Mouse (Mus musculus): ENCODE data around the gene Tmigd3. TPM values are rescaled to one million over a fixed set of nuclear protein-coding genes. Genes with fewer than 3 reads are reported as not detected.

The Tmigd3 gene
- total and polyA plus RNA-seq, 2 experiments from 2014 or later: 0.33 TPM; not detected in 1

DNA sequence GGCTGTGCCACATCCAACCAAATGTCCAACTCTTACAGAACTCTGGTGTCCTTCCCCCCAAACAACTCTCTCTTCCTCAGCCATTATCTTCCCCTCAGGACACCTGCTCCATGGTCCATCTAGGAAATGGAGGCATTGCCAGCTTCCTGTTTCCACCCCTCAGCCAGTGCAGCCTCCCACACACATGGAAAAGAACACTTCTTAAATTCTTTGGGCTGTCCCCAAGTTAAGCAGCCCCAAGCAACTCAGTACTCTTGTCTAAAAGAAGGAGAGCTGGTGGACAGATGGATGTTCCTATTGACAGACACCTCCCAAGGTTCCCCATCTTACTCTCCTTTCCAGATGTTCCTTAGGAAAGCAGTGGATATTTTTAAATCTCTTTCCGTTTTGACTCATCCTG is 6.6 kb upstream of the Tmigd3 start:
- Histone ChIP-seq H3K4me3 (ENCODE audit: low read depth, low read length) (no peak overlapping the region), H3K27me3 (ENCODE audit: control insufficient read depth, insufficient read depth, low read length) (no peaks in the 10 kb centered on the region), H3K9me3 (replicated peaks; ENCODE audit: control insufficient read depth, low read length) (no peaks in the 10 kb centered on the region), H3K27ac (ENCODE audit: low read depth) (no peak overlapping the region), H3K4me2 (ENCODE audit: low read depth, low read length) (no peak overlapping the region), H3K36me3 (replicated peaks; ENCODE audit: control insufficient read depth, insufficient read depth, low read length) (no peaks in the 10 kb centered on the region), H3K4me1 (ENCODE audit: control insufficient read depth, insufficient read depth) (peaks cover 14% of the 10 kb centered on the region; the same call in 1 of the 2 replicates), H3K9ac (replicated peaks; ENCODE audit: low read depth, low read length) (no peak overlapping the region)
- TF ChIP-seq CTCF (IDR thresholded peaks at IDR 0.05; ENCODE audit: low read depth) (no peak), EP300 (IDR thresholded peaks at IDR 0.05; ENCODE audit: low read depth) (no peak)
- ATAC-seq (ENCODE audit: insufficient read depth, low read depth) (no peak), DNase-seq (ENCODE audit: low spot score) (no peak)
- 57% methylated on average over 1 of the region's 1 CpGs for WGBS

DNA sequence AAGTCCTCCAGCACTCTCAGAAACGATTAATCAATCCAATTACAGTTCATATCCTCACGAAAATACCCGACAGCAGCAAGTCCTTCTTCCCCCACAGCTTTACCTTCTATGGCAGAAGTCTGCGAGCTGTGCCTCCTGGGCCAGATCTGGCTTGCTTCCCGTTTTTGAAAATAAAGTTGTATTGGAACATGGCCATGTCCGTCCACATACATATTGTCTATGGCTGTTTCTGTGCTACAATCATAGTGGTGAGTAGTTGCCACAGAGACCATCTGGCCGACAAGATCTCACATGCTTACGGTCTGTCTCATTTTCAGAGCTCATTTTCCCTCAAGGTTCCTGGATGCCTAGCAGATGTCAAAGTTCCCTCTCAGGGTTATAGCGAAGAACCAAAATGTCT is 5.6 kb upstream of the Tmigd3 start:
- H3K9ac ChIP-seq (replicated peaks; ENCODE audit: low read depth, low read length): no peak overlapping the region
- whole genome bisulfite sequencing: 49% methylated on average over 9 of the region's 9 CpGs
- no peaks in the 10 kb centered on the region for H3K9me3 ChIP-seq (replicated peaks; ENCODE audit: control insufficient read depth, low read length)
- no peak overlapping the region for H3K4me2 ChIP-seq (ENCODE audit: low read depth, low read length)
- no peak overlapping the region for H3K27ac ChIP-seq (ENCODE audit: low read depth)
- DNase-seq (ENCODE audit: low spot score) (no peak), ATAC-seq (ENCODE audit: insufficient read depth, low read depth) (no peak)
- peaks cover 14% of the 10 kb centered on the region; the same call in 1 of the 2 replicates for H3K4me1 ChIP-seq (ENCODE audit: control insufficient read depth, insufficient read depth)
- TF ChIP-seq CTCF (IDR thresholded peaks at IDR 0.05; ENCODE audit: low read depth) (no peak), EP300 (IDR thresholded peaks at IDR 0.05; ENCODE audit: low read depth) (no peak)
- H3K27me3 ChIP-seq (ENCODE audit: control insufficient read depth, insufficient read depth, low read length): no peaks in the 10 kb centered on the region
- H3K36me3 ChIP-seq (replicated peaks; ENCODE audit: control insufficient read depth, insufficient read depth, low read length): no peaks in the 10 kb centered on the region
- no peak overlapping the region for H3K4me3 ChIP-seq (ENCODE audit: low read depth, low read length)

DNA sequence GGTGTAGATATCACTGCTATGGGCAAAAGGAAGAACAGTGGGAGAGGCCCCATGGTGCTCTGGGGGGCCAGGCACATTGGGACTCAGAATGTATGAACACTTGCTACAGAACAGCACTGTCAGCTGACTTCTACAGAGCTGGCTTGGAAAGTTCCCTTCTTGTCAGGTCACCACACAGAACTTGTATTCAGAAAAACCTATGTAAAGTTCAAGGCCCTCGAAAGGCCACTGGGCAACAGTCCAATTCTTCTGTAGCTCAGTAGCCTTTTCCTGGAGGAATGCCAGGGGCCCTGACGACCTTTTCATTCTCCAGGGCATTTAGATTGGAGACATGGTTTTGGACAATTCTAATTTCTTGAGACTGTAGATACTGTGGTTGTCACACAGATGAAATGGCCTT is 2.6 kb upstream of the Tmigd3 start:
- WGBS: 9% methylated on average over 2 of the region's 2 CpGs
- no peak for DNase-seq (ENCODE audit: low spot score)
- no peak for ATAC-seq (ENCODE audit: insufficient read depth, low read depth)
- Histone ChIP-seq H3K36me3 (replicated peaks; ENCODE audit: control insufficient read depth, insufficient read depth, low read length) (no peaks in the 10 kb centered on the region), H3K4me2 (ENCODE audit: low read depth, low read length) (no peak overlapping the region), H3K4me1 (ENCODE audit: control insufficient read depth, insufficient read depth) (peaks cover 24% of the 10 kb centered on the region; the same call in 1 of the 2 replicates), H3K27ac (ENCODE audit: low read depth) (no peak overlapping the region), H3K9ac (replicated peaks; ENCODE audit: low read depth, low read length) (no peak overlapping the region), H3K4me3 (ENCODE audit: low read depth, low read length) (no peak overlapping the region), H3K9me3 (replicated peaks; ENCODE audit: control insufficient read depth, low read length) (no peaks in the 10 kb centered on the region), H3K27me3 (ENCODE audit: control insufficient read depth, insufficient read depth, low read length) (no peaks in the 10 kb centered on the region)
- TF ChIP-seq CTCF (IDR thresholded peaks at IDR 0.05; ENCODE audit: low read depth) (no peak), EP300 (IDR thresholded peaks at IDR 0.05; ENCODE audit: low read depth) (no peak)

GRCm38 (mm10) chr3:105872034-105872433 is 1.3 kb downstream of the Tmigd3 start:
- H3K4me2 ChIP-seq (ENCODE audit: low read depth, low read length): peak overlapping the region; percentile 38
- WGBS: 21% methylated on average over 6 of the region's 6 CpGs
- no peaks in the 10 kb centered on the region for H3K36me3 ChIP-seq (replicated peaks; ENCODE audit: control insufficient read depth, insufficient read depth, low read length)
- H3K27me3 ChIP-seq (ENCODE audit: control insufficient read depth, insufficient read depth, low read length): no peaks in the 10 kb centered on the region
- ATAC-seq (ENCODE audit: insufficient read depth, low read depth) (no peak), DNase-seq (ENCODE audit: low spot score) (no peak)
- no peak overlapping the region for H3K4me3 ChIP-seq (ENCODE audit: low read depth, low read length)
- no peak overlapping the region for H3K9ac ChIP-seq (replicated peaks; ENCODE audit: low read depth, low read length)
- TF ChIP-seq CTCF (IDR thresholded peaks at IDR 0.05; ENCODE audit: low read depth) (no peak), EP300 (IDR thresholded peaks at IDR 0.05; ENCODE audit: low read depth) (no peak)
- no peaks in the 10 kb centered on the region for H3K9me3 ChIP-seq (replicated peaks; ENCODE audit: control insufficient read depth, low read length)
- H3K27ac ChIP-seq (ENCODE audit: low read depth): peak overlapping the region; percentile 41; the same call in 1 of the 2 replicates
- H3K4me1 ChIP-seq (ENCODE audit: control insufficient read depth, insufficient read depth): peaks cover 27% of the 10 kb centered on the region

- no peak for ATAC-seq (ENCODE audit: insufficient read depth, low read depth)
- 17% methylated on average over 3 of the region's 3 CpGs for WGBS
- DNase-seq (ENCODE audit: low spot score): no peak
- Histone ChIP-seq H3K4me1 (ENCODE audit: control insufficient read depth, insufficient read depth) (peaks cover 27% of the 10 kb centered on the region), H3K9ac (replicated peaks; ENCODE audit: low read depth, low read length) (no peak overlapping the region), H3K4me2 (ENCODE audit: low read depth, low read length) (no peak overlapping the region), H3K27ac (ENCODE audit: low read depth) (peak overlapping the region; percentile 41; the same call in 1 of the 2 replicates), H3K4me3 (ENCODE audit: low read depth, low read length) (no peak overlapping the region), H3K36me3 (replicated peaks; ENCODE audit: control insufficient read depth, insufficient read depth, low read length) (no peaks in the 10 kb centered on the region), H3K9me3 (replicated peaks; ENCODE audit: control insufficient read depth, low read length) (no peaks in the 10 kb centered on the region), H3K27me3 (ENCODE audit: control insufficient read depth, insufficient read depth, low read length) (no peaks in the 10 kb centered on the region)
- TF ChIP-seq CTCF (IDR thresholded peaks at IDR 0.05; ENCODE audit: low read depth) (no peak), EP300 (IDR thresholded peaks at IDR 0.05; ENCODE audit: low read depth) (no peak)
Observed at GRCm38 (mm10) chr3:105872579-105872978, 1.9 kb downstream of the Tmigd3 start.
